Mouse (Mus musculus): Measurements from ENCODE around the gene Krt84. TPM values are rescaled to one million over a fixed set of nuclear protein-coding genes. Genes with fewer than 3 reads are reported as not detected.

The Krt84 gene
- not detected in 2 replicates for polyA plus RNA-seq (2012)

DNA sequence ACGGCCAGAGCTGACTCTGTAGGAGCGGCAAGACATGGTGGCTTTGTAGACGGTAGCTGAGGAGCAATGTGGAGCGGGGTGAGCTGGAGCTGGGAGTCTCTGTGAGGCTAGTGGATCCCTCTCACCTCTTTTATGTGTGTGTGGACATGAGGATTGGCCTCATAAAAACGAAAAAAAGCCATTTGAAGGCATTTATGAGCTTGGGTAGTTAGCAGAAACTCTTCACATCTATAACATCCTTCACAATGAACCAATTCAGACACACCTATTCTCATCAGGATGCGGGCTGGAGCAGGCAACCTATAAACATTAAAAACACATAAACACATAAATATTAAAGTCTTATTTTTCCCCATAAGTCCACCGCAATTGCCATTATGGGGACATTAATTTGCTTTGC lies at the start of gene Krt84:
TSS of gene Krt84 (minus strand) at position 101 of the 400 bp plus-strand sequence.
- TF ChIP-seq GATA1 (IDR thresholded peaks at IDR 0.05; ENCODE audit: low read length), result no peak

DNA sequence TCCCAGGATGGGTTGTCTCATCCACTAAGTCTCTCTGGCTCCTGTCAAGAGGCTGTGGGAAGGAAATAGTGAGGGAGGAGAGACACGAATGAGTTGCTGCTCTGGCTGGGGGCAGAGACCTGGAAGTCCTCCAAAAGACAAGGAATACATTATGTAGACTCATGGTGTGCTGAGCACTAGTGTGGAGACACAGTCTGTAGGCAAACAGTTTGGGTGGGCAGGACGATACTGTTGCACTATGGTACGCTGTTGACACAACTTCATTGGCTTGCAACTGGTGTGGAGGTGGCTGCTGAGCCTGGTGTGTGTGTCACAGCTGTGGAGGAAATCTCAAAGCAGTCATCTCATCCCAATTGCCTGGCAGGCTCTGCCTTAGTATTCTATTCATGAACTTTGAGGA lies 49.1 kb upstream of the Krt84 start:
- TF ChIP-seq GATA1 (IDR thresholded peaks at IDR 0.05; ENCODE audit: low read length), result no peak

DNA sequence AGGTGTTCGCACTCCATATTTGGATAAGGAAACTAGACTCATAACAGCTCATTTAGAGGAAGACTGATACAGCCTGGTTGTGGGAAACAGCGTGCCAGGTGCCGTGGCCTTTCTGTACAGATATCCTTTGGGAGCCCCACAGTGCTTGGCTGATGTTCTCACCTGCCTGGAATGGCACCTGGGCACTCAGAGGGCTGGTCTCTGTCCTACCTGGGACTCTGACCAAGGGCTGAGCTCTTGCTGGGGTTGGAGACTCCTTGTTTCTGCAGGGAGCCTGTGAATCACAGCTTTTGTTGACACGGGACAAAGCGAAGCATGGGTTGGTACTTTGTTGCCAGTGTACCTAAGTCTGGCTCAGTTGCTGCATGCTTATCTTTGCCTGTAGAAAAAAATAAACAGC lies 42.9 kb upstream of the Krt84 start:
- no peak for TF ChIP-seq GATA1 (IDR thresholded peaks at IDR 0.05; ENCODE audit: low read length)

DNA sequence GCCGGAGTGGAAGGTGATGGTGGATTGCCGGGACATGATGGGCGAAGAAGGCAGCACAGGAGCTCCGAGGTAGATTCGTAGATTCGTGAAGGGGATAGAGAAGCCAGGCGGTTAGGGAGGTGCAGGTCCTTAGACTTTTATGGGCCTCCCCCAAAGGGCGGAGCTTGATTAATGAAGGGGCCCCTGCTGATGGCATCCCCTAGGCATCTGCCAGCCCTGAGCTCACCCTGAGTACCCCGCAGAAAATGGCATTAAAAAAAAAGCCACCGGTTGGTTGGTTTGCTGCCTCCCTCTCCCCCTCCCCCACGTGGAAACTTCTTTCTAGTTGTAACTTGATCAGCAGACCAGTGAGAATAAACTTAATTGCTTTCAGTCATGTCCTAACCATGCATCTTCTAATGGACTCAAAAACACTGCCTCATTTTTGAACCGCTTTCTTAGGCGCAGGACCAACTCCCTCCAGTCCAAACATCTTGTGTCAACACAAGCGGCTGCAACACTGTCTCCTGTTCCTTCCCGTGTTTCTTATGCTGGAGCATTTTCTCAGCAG lies 41.3 kb upstream of the Krt84 start, which contains the start of gene Krt75:
TSS of gene Krt75 (minus strand) at position 109 of the 550 bp plus-strand sequence.
- TF ChIP-seq GATA1 (IDR thresholded peaks at IDR 0.05; ENCODE audit: low read length), result no peak

DNA sequence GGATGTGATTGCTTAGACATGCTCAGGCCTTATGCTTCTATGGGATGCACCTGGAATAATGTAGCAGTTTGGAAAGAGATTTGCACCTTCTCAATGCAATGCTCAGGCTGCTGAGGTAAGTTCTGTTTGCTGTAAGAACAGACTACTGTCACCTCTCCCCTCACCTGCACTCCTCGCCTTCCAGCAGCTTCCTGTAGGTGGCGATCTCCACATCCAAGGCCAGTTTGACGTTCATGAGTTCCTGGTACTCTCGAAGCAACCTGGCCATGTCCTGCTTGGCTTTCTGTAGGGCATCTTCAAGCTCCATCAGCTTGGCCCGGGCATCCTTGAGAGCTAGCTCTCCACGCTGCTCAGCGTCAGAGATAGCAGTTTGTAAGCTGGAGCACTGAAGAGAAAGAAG lies 35.2 kb upstream of the Krt84 start:
- TF ChIP-seq GATA1 (IDR thresholded peaks at IDR 0.05; ENCODE audit: low read length), result no peak

DNA sequence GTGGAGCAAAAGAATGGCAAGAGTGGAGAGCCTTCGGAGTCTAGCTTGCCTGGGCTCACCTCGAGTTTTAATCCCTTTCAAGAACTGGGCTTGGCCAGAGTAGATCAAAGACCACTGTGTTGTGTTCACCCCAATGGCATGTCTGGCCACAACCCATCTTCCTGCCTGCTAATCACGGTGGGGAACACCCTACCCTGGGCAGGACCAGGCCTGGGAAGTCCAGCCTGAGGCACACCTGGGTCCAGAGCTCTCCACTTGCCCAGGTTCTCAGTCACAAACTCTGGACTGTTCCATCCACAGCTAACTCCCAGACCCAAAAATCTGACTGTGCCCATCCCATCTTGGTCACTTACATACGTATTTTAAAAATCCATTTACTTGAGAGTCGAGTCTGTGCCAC lies 30.2 kb upstream of the Krt84 start, which contains the start of gene Krt90:
TSS of gene Krt90 (minus strand) at position 101 of the 400 bp plus-strand sequence.
- no peak for TF ChIP-seq GATA1 (IDR thresholded peaks at IDR 0.05; ENCODE audit: low read length)

DNA sequence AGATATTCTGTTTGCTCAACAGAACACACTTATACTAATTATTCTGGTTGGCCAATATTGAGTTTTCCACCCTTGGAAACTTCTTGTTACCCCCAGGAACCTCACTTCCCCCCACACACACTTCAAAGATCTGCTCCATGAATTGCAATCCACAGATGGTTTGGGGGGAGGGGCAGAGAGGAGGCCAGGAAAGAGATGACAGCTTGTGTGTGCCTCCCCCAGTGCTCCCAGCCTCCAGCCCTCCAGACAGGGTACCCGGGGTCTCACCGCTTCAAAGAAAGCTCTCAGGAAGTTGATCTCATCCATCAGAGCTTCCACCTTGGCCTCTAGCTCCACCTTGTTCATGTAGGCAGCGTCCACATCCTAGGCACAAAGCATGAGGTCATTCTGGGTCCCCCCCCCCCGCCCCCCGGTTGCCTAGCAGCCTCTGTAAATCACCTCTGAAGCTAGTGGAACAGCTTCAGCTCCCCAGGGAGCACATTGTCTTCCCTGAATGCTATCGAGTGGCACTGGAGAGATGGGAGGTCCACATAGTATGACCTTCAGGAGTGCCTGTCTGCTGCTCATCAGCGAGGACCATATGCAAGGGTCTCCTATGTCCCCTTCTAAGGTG lies 25.5 kb upstream of the Krt84 start:
- no peak for TF ChIP-seq GATA1 (IDR thresholded peaks at IDR 0.05; ENCODE audit: low read length)

DNA sequence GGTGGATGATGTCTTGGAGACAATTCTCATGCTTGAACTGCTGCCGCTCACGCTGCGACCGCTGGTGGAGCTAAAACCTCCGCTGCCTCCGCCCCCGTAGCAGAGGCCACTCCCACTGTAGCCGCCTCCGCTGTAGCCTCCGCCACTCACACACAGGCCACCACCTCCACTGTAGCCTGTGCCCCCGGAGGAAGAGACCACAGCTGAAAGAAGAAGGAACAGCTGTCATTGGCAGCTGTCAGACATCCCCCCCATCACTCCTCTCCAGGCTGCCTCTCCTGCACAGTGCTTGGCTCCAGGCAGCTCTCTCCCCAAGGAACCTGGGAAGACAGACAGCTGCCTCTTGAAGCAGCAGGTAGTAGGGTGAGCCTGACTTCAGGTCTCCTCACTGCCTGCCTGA lies 20.5 kb upstream of the Krt84 start:
- no peak for TF ChIP-seq GATA1 (IDR thresholded peaks at IDR 0.05; ENCODE audit: low read length)

DNA sequence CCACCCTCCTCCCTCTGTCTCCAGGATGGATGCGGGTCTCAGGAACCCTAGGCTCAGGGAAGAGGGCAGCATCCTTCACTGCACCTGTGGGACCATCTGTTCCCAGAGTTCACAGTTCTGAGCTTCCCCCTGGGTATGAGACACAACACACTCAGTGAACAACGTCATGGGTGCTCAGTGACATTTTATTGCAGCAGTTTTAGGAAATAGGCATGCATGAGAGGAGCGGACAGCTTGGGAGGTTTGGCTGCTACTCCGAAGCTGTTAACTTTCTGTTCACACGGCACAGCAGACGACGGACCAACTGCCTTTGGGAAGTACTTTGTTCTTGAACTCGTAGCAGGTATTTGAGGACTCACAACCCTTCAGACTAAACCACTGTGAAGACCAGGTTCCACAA lies 19.6 kb upstream of the Krt84 start:
- TF ChIP-seq GATA1 (IDR thresholded peaks at IDR 0.05; ENCODE audit: low read length), result no peak

DNA sequence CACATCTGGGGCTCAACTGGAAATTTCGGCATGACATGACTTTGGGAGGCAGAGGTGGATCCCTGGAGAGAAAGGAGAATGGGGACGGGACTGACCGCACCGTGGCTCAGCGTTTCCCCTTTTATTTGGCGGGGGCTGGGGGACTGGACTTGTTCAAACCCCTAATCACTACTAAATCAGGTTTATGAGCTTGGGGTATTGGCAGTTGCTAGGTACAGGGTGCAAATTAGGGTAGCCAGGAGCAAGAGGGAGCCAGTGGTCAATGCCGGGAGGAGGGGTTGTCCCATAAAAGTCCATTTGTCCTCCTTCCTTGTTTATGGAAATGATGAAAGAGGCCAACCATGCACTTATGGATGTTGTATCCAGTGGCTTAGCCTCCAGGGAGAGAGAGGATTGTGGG lies 17.9 kb upstream of the Krt84 start, which contains the start of gene Krt82:
TSS of gene Krt82 (minus strand) at position 101 of the 400 bp plus-strand sequence.
- no peak for TF ChIP-seq GATA1 (IDR thresholded peaks at IDR 0.05; ENCODE audit: low read length)

DNA sequence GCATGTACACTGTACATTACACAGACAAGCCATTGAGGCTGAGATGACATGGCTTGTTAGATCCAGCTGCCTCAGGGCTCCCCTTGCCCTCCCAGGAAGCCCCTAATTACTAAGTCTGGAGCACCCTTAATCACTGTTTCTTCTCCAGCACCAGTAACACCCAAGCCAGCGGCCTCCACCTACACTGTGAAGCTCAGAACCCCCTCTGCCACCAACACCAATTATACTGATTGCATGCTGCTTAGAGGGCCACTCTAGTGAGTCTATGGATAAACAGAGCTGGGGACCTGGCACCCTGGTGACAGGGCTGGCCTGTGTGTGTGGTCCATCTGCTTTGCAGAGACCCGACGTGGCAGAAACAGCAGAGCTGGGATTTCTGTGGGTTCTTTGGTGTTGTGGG lies 11.9 kb upstream of the Krt84 start:
- no peak for TF ChIP-seq GATA1 (IDR thresholded peaks at IDR 0.05; ENCODE audit: low read length)

DNA sequence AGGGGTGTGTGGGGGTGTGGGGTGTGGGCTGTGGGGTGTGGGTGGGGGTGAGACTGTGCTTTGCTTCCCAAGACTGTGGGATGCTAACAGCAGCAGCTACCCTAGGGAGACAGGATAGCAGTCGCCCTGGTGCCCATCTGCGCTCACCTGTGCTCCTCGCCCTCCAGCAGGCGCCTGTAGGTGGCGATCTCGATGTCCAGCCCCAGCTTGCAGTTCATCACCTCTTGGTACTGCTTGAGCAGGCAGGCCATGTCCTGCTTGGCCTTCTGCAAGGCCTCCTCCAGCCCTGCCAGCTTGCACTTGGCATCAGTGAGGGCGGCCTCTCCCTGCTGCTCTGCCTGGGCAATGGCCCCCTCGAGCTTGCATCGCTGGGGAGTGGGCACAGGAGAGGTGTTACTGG lies 9.9 kb upstream of the Krt84 start:
- TF ChIP-seq GATA1 (IDR thresholded peaks at IDR 0.05; ENCODE audit: low read length), result no peak

DNA sequence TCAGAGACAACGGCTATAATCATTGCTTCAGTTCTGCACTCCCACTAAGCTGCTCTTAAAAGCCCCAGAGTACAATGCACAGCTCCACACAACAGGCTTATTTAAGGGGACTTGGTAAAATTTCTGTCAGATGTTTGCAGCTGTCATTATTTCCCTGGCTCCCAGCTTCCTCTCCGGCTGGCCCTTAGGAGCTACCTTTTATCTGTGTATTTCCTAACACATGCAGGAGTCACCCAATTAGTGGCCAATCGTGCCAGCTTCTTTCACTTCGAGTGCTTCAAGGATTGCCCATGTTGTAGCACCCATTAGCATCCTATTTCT lies 5.9 kb upstream of the Krt84 start:
- TF ChIP-seq GATA1 (IDR thresholded peaks at IDR 0.05; ENCODE audit: low read length), result no peak

DNA sequence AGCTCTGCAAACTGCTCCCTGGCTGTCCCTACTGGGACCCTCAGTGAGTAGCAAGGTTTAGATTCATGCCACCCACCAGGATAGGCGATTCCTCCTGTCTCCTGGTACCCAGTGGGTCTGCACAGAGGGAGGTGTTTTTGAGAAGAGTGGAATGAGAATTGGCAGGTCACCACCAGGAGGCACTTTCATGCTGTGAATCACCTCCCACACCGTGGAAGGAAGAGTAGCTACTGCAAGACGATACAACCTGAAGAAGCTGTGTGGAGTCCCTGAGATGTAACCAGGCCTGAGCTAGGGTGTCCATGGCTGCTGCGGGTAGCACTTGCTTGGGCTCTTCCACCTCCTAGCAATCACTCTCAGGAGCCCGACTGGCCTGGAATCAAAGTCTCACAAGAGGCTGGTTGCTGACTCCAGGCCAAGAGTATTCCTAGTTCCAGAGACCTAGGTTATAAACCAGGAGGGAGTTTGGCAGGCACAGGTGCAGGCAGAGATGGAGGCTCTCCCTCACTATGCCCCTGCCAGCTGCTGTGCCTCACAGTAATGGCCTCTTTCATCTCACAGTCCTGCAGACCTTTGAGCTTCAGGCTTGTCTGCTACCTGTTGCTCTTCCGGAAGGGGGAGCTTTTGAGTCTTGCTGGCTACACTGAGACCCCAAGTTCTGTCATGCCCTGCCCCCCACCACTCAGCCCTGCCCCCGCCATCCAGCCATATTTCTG lies 5.4 kb upstream of the Krt84 start:
- TF ChIP-seq GATA1 (IDR thresholded peaks at IDR 0.05; ENCODE audit: low read length), result no peak

DNA sequence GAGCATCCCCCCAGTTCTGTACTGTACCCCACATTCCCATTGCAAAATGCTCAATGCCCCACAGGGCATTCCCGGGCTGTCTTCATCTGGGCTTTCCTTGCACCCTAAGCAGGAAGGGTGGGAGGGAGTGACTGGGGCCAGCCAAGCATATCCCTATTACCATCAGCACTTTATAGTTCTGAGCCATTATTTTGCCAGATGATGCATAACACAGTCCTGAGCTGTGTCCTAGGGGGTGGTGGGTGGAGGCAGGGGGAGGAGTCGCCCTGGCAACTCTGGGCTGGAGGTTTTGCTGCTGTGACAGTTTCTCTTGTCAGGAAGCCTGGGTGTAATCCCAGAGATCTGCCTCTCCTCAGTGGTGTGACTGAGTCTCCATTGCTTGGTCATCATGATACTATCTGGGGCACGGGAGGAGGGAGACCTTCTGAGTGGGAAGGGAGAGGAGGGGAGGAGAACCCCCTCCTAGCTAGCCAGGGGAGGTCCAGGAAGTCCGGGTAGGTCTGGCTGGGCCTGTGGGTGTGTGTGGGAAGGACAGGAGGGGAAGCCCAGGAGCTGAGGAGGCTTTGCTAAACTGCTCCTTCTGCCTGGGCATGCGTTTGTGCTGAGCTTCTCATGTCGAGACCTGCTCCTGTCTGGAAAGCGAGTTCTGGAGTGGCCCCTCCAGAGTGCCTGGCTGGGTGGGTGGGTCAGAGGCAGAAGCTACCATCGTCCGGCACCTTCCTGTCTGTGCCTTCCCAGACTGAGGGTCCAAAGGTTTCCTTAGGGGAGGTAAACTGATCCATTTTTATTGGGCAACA lies 3.6 kb upstream of the Krt84 start:
- TF ChIP-seq GATA1 (IDR thresholded peaks at IDR 0.05; ENCODE audit: low read length), result no peak
